Mouse (Mus musculus) urinary bladder, postnatal 25 days (tissue): ENCODE data around the gene Neurl1b.

Experiments
- DNase-seq: peaks from one replicate; pipeline ENCODE4 v3.0.0; 2022; ENCODE audit warnings: low spot score

The Neurl1b gene

GRCm38 (mm10) chr17:26494642-26495468 is 80.2 kb downstream of the Neurl1b start:
- no peak for DNase-seq
